Mouse (Mus musculus) CH12.LX (cell line): Measurements from ENCODE around the gene Gm20441. TPM values are rescaled to one million over a fixed set of nuclear protein-coding genes. Genes with fewer than 3 reads are reported as not detected.

Source experiments
- DNase-seq: peaks from one replicate; pipeline ENCODE4 v3.0.0-alpha.2; 2013; ENCODE audit errors: extremely low read depth
- H3K27ac ChIP-seq: 2 replicates; pipeline ENCODE4 v1.5.1; 2012; ENCODE audit warnings: low read depth, mild to moderate bottlenecking, control low read depth, moderate library complexity; ENCODE audit not compliant: insufficient read depth
- H3K27me3 ChIP-seq: replicated peaks from 2 replicates; pipeline ENCODE3; 2012; ENCODE audit warnings: inconsistent platforms
- H3K36me3 ChIP-seq, 2 experiments: replicated peaks in 1 of 2; 2 replicates each; pipeline versions ENCODE3 to v1.6.1; 2012; ENCODE audit warnings: inconsistent platforms in 1 of 2, low read length in 1 of 2, mild to moderate bottlenecking in 1 of 2, mixed read lengths in 1 of 2, moderate library complexity in 1 of 2; ENCODE audit not compliant: control insufficient read depth in 1 of 2, insufficient read depth in 1 of 2
- H3K4me1 ChIP-seq, 2 experiments: 2 replicates each; pipeline ENCODE4 v1.6.1; 2012; ENCODE audit warnings: inconsistent platforms in 1 of 2, moderate library complexity in 1 of 2; ENCODE audit not compliant: insufficient read depth in 2 of 2, control insufficient read depth in 1 of 2
- H3K4me2 ChIP-seq: 2 replicates; pipeline ENCODE4 v1.6.1; 2012; ENCODE audit warnings: low read depth, mild to moderate bottlenecking, control low read depth; ENCODE audit not compliant: poor library complexity, insufficient read depth, severe bottlenecking
- H3K4me3 ChIP-seq, 3 experiments: fragments of 150-350 bp in 1 of 3; sonication (generic) in 1 of 3; replicated peaks in 1 of 3; 2 replicates each; pipeline versions ENCODE3 to v1.5.1; 2011 to 2012; ENCODE audit warnings: low read depth in 2 of 3, low read length in 2 of 3, mild to moderate bottlenecking in 2 of 3, moderate library complexity in 2 of 3, control low read depth in 1 of 3, improper control_type of control experiment in 1 of 3, inconsistent platforms in 1 of 3, mixed read lengths in 1 of 3; ENCODE audit not compliant: poor library complexity in 1 of 3
- H3K79me2 ChIP-seq: replicated peaks from 2 replicates; pipeline ENCODE4 v1.6.1; 2012; ENCODE audit warnings: mild to moderate bottlenecking, moderate library complexity; ENCODE audit not compliant: control insufficient read depth, poor library complexity, insufficient read depth, severe bottlenecking; ENCODE audit errors: extremely low read depth
- H3K9ac ChIP-seq: 2 replicates; pipeline ENCODE4 v1.6.1; 2012; ENCODE audit warnings: low read depth, mild to moderate bottlenecking, control low read depth, moderate library complexity; ENCODE audit not compliant: insufficient read depth
- H3K9me3 ChIP-seq: replicated peaks from 2 replicates; pipeline ENCODE3; 2012; ENCODE audit warnings: low read length, inconsistent platforms, mixed read lengths
- BHLHE40 ChIP-seq: IDR thresholded peaks from 2 replicates; pipeline ENCODE4 v1.6.1; 2011; ENCODE audit warnings: mild to moderate bottlenecking, low read depth, low read length, improper control_type of control experiment
- CHD1 ChIP-seq: IDR thresholded peaks from 2 replicates; pipeline ENCODE4 v1.6.1; 2012; ENCODE audit warnings: low read depth, low read length, improper control_type of control experiment, inconsistent platforms
- CHD2 ChIP-seq: IDR thresholded peaks from 2 replicates; pipeline ENCODE4 v1.6.1; 2011; ENCODE audit warnings: low read length, improper control_type of control experiment
- E2F4 ChIP-seq: IDR thresholded peaks from 2 replicates; pipeline ENCODE4 v1.6.1; 2011; ENCODE audit warnings: low read depth, low read length, improper control_type of control experiment; ENCODE audit not compliant: insufficient replicate concordance
- IRF4 ChIP-seq: IDR thresholded peaks from 2 replicates; pipeline ENCODE4 v1.6.1; 2014; ENCODE audit warnings: low read depth, mild to moderate bottlenecking, inconsistent platforms, low read length, improper control_type of control experiment
- JUN ChIP-seq: IDR thresholded peaks from 2 replicates; pipeline ENCODE4 v1.6.1; 2011; ENCODE audit warnings: low read depth, mild to moderate bottlenecking, low read length, improper control_type of control experiment, moderate library complexity; ENCODE audit not compliant: insufficient read depth
- JUND ChIP-seq: conservative IDR thresholded peaks from 2 replicates; pipeline ENCODE4 v1.6.1; 2011; ENCODE audit warnings: low read depth, low read length, improper control_type of control experiment
- MAFK ChIP-seq: IDR thresholded peaks from 2 replicates; pipeline ENCODE4 v1.6.1; 2011; ENCODE audit warnings: low read length, improper control_type of control experiment; ENCODE audit not compliant: insufficient replicate concordance
- MAZ ChIP-seq: IDR thresholded peaks from 2 replicates; pipeline ENCODE4 v1.6.1; 2012; ENCODE audit warnings: low read depth, mild to moderate bottlenecking, inconsistent platforms, low read length, improper control_type of control experiment, moderate library complexity
- MXI1 ChIP-seq: IDR thresholded peaks from 2 replicates; pipeline ENCODE4 v1.6.1; 2011; ENCODE audit warnings: mild to moderate bottlenecking, low read depth, low read length, improper control_type of control experiment
- NRF1 ChIP-seq: IDR thresholded peaks from 2 replicates; pipeline ENCODE4 v1.6.1; 2014; ENCODE audit warnings: low read depth, mild to moderate bottlenecking, inconsistent platforms, low read length, improper control_type of control experiment, moderate library complexity
- PAX5 ChIP-seq: IDR thresholded peaks from 2 replicates; pipeline ENCODE4 v1.6.1; 2012; ENCODE audit warnings: low read length, inconsistent platforms, mixed read lengths
- POLR2A ChIP-seq: IDR thresholded peaks from 2 replicates; pipeline ENCODE4 v1.6.1; 2011; ENCODE audit warnings: low read depth, mild to moderate bottlenecking, improper control_type of control experiment, low read length
- RCOR1 ChIP-seq: conservative IDR thresholded peaks from 2 replicates; pipeline ENCODE4 v1.6.1; 2012; ENCODE audit warnings: low read depth, mild to moderate bottlenecking, inconsistent platforms, low read length, improper control_type of control experiment
- TCF12 ChIP-seq: IDR thresholded peaks from 2 replicates; pipeline ENCODE4 v1.6.1; 2014; ENCODE audit warnings: low read depth, mild to moderate bottlenecking, inconsistent platforms, low read length, improper control_type of control experiment
- UBTF ChIP-seq: IDR thresholded peaks from 2 replicates; pipeline ENCODE4 v1.6.1; 2012; ENCODE audit warnings: low read depth, mild to moderate bottlenecking, inconsistent platforms, low read length, improper control_type of control experiment, moderate library complexity
- USF1 ChIP-seq: IDR thresholded peaks from 2 replicates; pipeline ENCODE4 v1.6.1; 2014; ENCODE audit warnings: low read depth, mild to moderate bottlenecking, inconsistent platforms, low read length, improper control_type of control experiment
- USF2 ChIP-seq: conservative IDR thresholded peaks from 2 replicates; pipeline ENCODE4 v1.6.1; 2011; ENCODE audit warnings: low read depth, low read length, improper control_type of control experiment
- ZKSCAN1 ChIP-seq: IDR thresholded peaks from 2 replicates; pipeline ENCODE4 v1.6.1; 2012; ENCODE audit warnings: low read depth, inconsistent platforms, low read length, improper control_type of control experiment, borderline replicate concordance
- dilution Hi-C: fragments of 300-500 bp; cut with MboI; formaldehyde crosslinking; loops from 2 replicates; pipeline ENCODE4 v1.14.3; 2020; ENCODE audit warnings: low sequenced_read_pairs; ENCODE audit not compliant: extremely low pct_unique_long_range_greater_than_20kb, extremely low pct_ligation_motif_present
- in situ Hi-C: fragments of 300-500 bp; cut with MboI; formaldehyde crosslinking; loops from 3 replicates; pipeline ENCODE4 v1.14.3; 2019; ENCODE audit warnings: low sequenced_read_pairs, low pct_ligation_motif_present, low pct_unique_long_range_greater_than_20kb, mixed read lengths
- polyA plus RNA-seq: library from polyadenylated mRNA; unstranded; fragments of >175 nt; gene quantifications from 2 replicates; pipeline ENCODE4 v1.2.1, GENCODE M21; 2012; ENCODE audit warnings: low read depth; ENCODE audit not compliant: insufficient read length
- total RNA-seq, 2 experiments: library from RNA; depleted of rRNA; stranded (reverse); fragments of 300-350 nt in 1 of 2; fragments of >200 nt in 1 of 2; gene quantifications; 2 replicates each; pipeline ENCODE4 v1.2.3; 2012 to 2014

The Gm20441 gene
- total and polyA plus RNA-seq, 3 experiments = 0.68 TPM; not detected in 2

GRCm38 (mm10) chr10:75798176-75798696 lies 17.5 kb upstream of the Gm20441 start, which contains the start of gene Gstt1:
TSS of gene Gstt1 (minus strand) at chr10:75798584.
- Histone ChIP-seq H3K4me2 (peak within 1 kb of the TSS; percentile 83), H3K4me1 (peaks cover 7 to 22% of the 10 kb centered on the region in 2 experiments), H3K9me3 (no peaks in the 10 kb centered on the region), H3K9ac (peak within 1 kb of the TSS; percentile 45), H3K27ac (peak within 1 kb of the TSS; percentile 24; the same call in 1 of the 2 replicates), H3K79me2 (peaks cover 2% of the 10 kb centered on the region; the same call in 1 of the 2 replicates), H3K4me3 (peak within 1 kb of the TSS in 2 of 3 experiments; percentile 26 to 54), H3K36me3 (no peaks in the 10 kb centered on the region), H3K27me3 (no peaks in the 10 kb centered on the region)
- no peak for DNase-seq
- in situ Hi-C loops (no loop called here), dilution Hi-C loops (no loop called here)
- TF ChIP-seq POLR2A (peak; percentile 33; the same call in 1 of the 2 replicates), NRF1 (no peak), CHD2 (no peak), E2F4 (no peak), MXI1 (0 out of 2 replicates have a peak, but pooled peaks have one; percentile 27)

- Histone ChIP-seq H3K27me3 (no peaks in the 10 kb centered on the region), H3K36me3 (no peaks in the 10 kb centered on the region), H3K4me3 (peak overlapping the region in 2 of 3 experiments; percentile 26 to 54), H3K9ac (peak overlapping the region; percentile 45), H3K27ac (peak overlapping the region; percentile 24; the same call in 1 of the 2 replicates), H3K4me2 (peak overlapping the region; percentile 83), H3K79me2 (peaks cover 2% of the 10 kb centered on the region; the same call in 1 of the 2 replicates), H3K4me1 (peaks cover 12 to 22% of the 10 kb centered on the region in 2 experiments), H3K9me3 (no peaks in the 10 kb centered on the region)
- in situ Hi-C loops = no loop called here
- no peak for DNase-seq
- dilution Hi-C loops = no loop called here
- TF ChIP-seq PAX5 (no peak), POLR2A (peak; percentile 11; the same call in 1 of the 2 replicates), JUND (no peak), BHLHE40 (0 out of 2 replicates have a peak, but pooled peaks have one; percentile 4), RCOR1 (no peak), CHD1 (no peak), ZKSCAN1 (no peak), MAFK (no peak), JUN (no peak), MXI1 (no peak), MAZ (no peak), TCF12 (no peak), IRF4 (no peak), UBTF (no peak), USF2 (no peak), USF1 (no peak), CHD2 (peak; percentile 81), NRF1 (no peak)
Measured at GRCm38 (mm10) chr10:75797619-75798175, 16.9 kb upstream of the Gm20441 start.
